Mouse (Mus musculus) intestine, embryonic 16.5 days (tissue): ENCODE measurements around the gene Atg5. TPM values are rescaled to one million over a fixed set of nuclear protein-coding genes. Genes with fewer than 3 reads are reported as not detected.

ENCODE experiments used
- ATAC-seq: fragments of 200-750 bp; cut with Nextera tagmentation; 2 replicates; pipeline ENCODE4 v1.8.0; 2017; ENCODE audit warnings: moderate TSS enrichment, moderate library complexity
- H3K27ac ChIP-seq: fragments of 300-500 bp; sonication (generic); 2 replicates; pipeline ENCODE4 v1.5.1; 2014; ENCODE audit warnings: mild to moderate bottlenecking, low read length
- H3K27me3 ChIP-seq: fragments of 300-500 bp; sonication (generic); replicated peaks from 2 replicates; pipeline ENCODE4 v1.6.1; 2014; ENCODE audit warnings: low read length, control low read depth, mixed read lengths; ENCODE audit not compliant: control insufficient read depth, insufficient read depth
- H3K36me3 ChIP-seq: fragments of 300-500 bp; sonication (generic); 2 replicates; pipeline ENCODE4 v1.6.1; 2014; ENCODE audit warnings: low read length, control low read depth; ENCODE audit not compliant: control insufficient read depth, insufficient read depth
- H3K4me1 ChIP-seq: fragments of 300-500 bp; sonication (generic); 2 replicates; pipeline ENCODE4 v1.6.1; 2014; ENCODE audit warnings: low read length, control low read depth, mixed read lengths; ENCODE audit not compliant: control insufficient read depth, insufficient read depth
- H3K4me2 ChIP-seq: fragments of 300-500 bp; sonication (generic); 2 replicates; pipeline ENCODE4 v1.6.1; 2014; ENCODE audit warnings: low read depth, low read length, control low read depth
- H3K4me3 ChIP-seq: fragments of 300-500 bp; sonication (generic); 2 replicates; pipeline ENCODE4 v1.5.1; 2014; ENCODE audit warnings: mild to moderate bottlenecking, low read length
- H3K9ac ChIP-seq: fragments of 300-500 bp; sonication (generic); 2 replicates; pipeline ENCODE4 v1.6.1; 2014; ENCODE audit warnings: low read depth, low read length
- H3K9me3 ChIP-seq: fragments of 300-500 bp; sonication (generic); 2 replicates; pipeline ENCODE4 v1.6.1; 2016; ENCODE audit warnings: low read length, control low read depth; ENCODE audit not compliant: control insufficient read depth
- WGBS: fragments of 180-500 bp; shearing (Covaris S2); extraction: QIAGEN DNeasy Blood & Tissue Kit; methylation state at CpG from one replicate; pipeline ENCODE4 v1.1.7; 2014; 5-methylcytosine and 5-hydroxymethylcytosine counted together
- polyA plus RNA-seq: library from polyadenylated mRNA; unstranded; fragments of >200 nt; fragmentation: Nextera tagmentation; extraction: Ambion mirVana; gene quantifications from 2 replicates; pipeline ENCODE4 v1.2.1, GENCODE M21; 2015

The Atg5 gene
- polyA plus RNA-seq, 1 experiment from 2014 or later: 52.6 TPM

- peak overlapping the region; percentile 33; the same call in 1 of the 2 replicates for H3K9ac ChIP-seq
- 54% methylated on average over 2 of the region's 2 CpGs for WGBS
These were observed 1.1 kb downstream of the Atg5 start for GRCm38 (mm10) chr10:44269211-44269610.

GRCm38 (mm10) chr10:44282323-44282722, 14.2 kb downstream of the Atg5 start:
- Histone ChIP-seq H3K36me3 (no peaks in the 10 kb centered on the region), H3K4me1 (no peaks in the 10 kb centered on the region), H3K4me2 (no peak overlapping the region), H3K9ac (no peak overlapping the region), H3K27ac (no peak overlapping the region), H3K27me3 (no peaks in the 10 kb centered on the region), H3K4me3 (no peak overlapping the region), H3K9me3 (no peaks in the 10 kb centered on the region)
- 89% methylated on average over 1 of the region's 1 CpGs for WGBS
- ATAC-seq: no peak

More at GRCm38 (mm10) chr10:44269211-44269610, 1.1 kb downstream of the Atg5 start:
- Histone ChIP-seq H3K27ac (no peak overlapping the region), H3K4me3 (peak overlapping the region; percentile 91), H3K4me2 (peak overlapping the region; percentile 60), H3K36me3 (no peaks in the 10 kb centered on the region), H3K27me3 (no peaks in the 10 kb centered on the region), H3K9me3 (no peaks in the 10 kb centered on the region), H3K4me1 (peaks cover 16% of the 10 kb centered on the region)
- no peak for ATAC-seq

- 57% methylated on average over 1 of the region's 1 CpGs for WGBS
- H3K27me3 ChIP-seq: no peaks in the 10 kb centered on the region
- no peak for ATAC-seq
These were observed 16.9 kb downstream of the Atg5 start for GRCm38 (mm10) chr10:44285106-44285505.

GRCm38 (mm10) chr10:44285935-44286334, 17.8 kb downstream of the Atg5 start:
- WGBS: 88% methylated on average over 4 of the region's 4 CpGs

More at GRCm38 (mm10) chr10:44285106-44285505, 16.9 kb downstream of the Atg5 start:
- H3K9me3 ChIP-seq: no peaks in the 10 kb centered on the region
- no peak overlapping the region for H3K27ac ChIP-seq
- no peaks in the 10 kb centered on the region for H3K36me3 ChIP-seq
- H3K4me1 ChIP-seq: no peaks in the 10 kb centered on the region
- H3K4me3 ChIP-seq: no peak overlapping the region
- H3K4me2 ChIP-seq: no peak overlapping the region
- H3K9ac ChIP-seq: no peak overlapping the region

GRCm38 (mm10) chr10:44290876-44291275, 22.7 kb downstream of the Atg5 start:
- Histone ChIP-seq H3K9me3 (no peaks in the 10 kb centered on the region), H3K27ac (no peak overlapping the region), H3K27me3 (no peaks in the 10 kb centered on the region), H3K9ac (no peak overlapping the region), H3K4me2 (no peak overlapping the region), H3K36me3 (no peaks in the 10 kb centered on the region), H3K4me3 (no peak overlapping the region), H3K4me1 (no peaks in the 10 kb centered on the region)
- WGBS: 98% methylated on average over 2 of the region's 2 CpGs
- no peak for ATAC-seq

More at GRCm38 (mm10) chr10:44285935-44286334, 17.8 kb downstream of the Atg5 start:
- ATAC-seq: no peak
- Histone ChIP-seq H3K4me2 (no peak overlapping the region), H3K4me1 (no peaks in the 10 kb centered on the region), H3K4me3 (no peak overlapping the region), H3K27me3 (no peaks in the 10 kb centered on the region), H3K27ac (no peak overlapping the region), H3K36me3 (no peaks in the 10 kb centered on the region), H3K9ac (no peak overlapping the region), H3K9me3 (no peaks in the 10 kb centered on the region)

GRCm38 (mm10) chr10:44292205-44292604, 24.0 kb downstream of the Atg5 start:
- Histone ChIP-seq H3K27ac (no peak overlapping the region), H3K4me3 (no peak overlapping the region), H3K4me1 (no peaks in the 10 kb centered on the region), H3K36me3 (no peaks in the 10 kb centered on the region), H3K27me3 (no peaks in the 10 kb centered on the region), H3K9me3 (no peaks in the 10 kb centered on the region), H3K9ac (no peak overlapping the region), H3K4me2 (no peak overlapping the region)
- WGBS: 59% methylated on average over 3 of the region's 3 CpGs
- no peak for ATAC-seq

GRCm38 (mm10) chr10:44299165-44299564, 31.0 kb downstream of the Atg5 start:
- Histone ChIP-seq H3K36me3 (peaks cover 4% of the 10 kb centered on the region; the same call in 1 of the 2 replicates), H3K27ac (no peak overlapping the region), H3K27me3 (no peaks in the 10 kb centered on the region), H3K4me2 (no peak overlapping the region), H3K9me3 (no peaks in the 10 kb centered on the region), H3K4me1 (no peaks in the 10 kb centered on the region), H3K9ac (no peak overlapping the region), H3K4me3 (no peak overlapping the region)
- ATAC-seq: no peak
- WGBS: 80% methylated on average over 9 of the region's 9 CpGs

- no peak overlapping the region for H3K4me3 ChIP-seq
- H3K4me2 ChIP-seq: no peak overlapping the region
- H3K4me1 ChIP-seq: no peaks in the 10 kb centered on the region
- no peak overlapping the region for H3K27ac ChIP-seq
- no peak overlapping the region for H3K9ac ChIP-seq
- no peak for ATAC-seq
- H3K36me3 ChIP-seq: peaks cover 4% of the 10 kb centered on the region; the same call in 1 of the 2 replicates
- H3K9me3 ChIP-seq: no peaks in the 10 kb centered on the region
- H3K27me3 ChIP-seq: no peaks in the 10 kb centered on the region
- 85% methylated on average over 4 of the region's 4 CpGs for WGBS
These were observed 31.9 kb downstream of the Atg5 start for GRCm38 (mm10) chr10:44300078-44300477.

- no peaks in the 10 kb centered on the region for H3K9me3 ChIP-seq
- peaks cover 4% of the 10 kb centered on the region; the same call in 1 of the 2 replicates for H3K36me3 ChIP-seq
- no peak overlapping the region for H3K4me3 ChIP-seq
- no peak overlapping the region for H3K27ac ChIP-seq
- no peak for ATAC-seq
- H3K4me2 ChIP-seq: no peak overlapping the region
- H3K4me1 ChIP-seq: no peaks in the 10 kb centered on the region
- H3K9ac ChIP-seq: no peak overlapping the region
- 91% methylated on average over 15 of the region's 15 CpGs for WGBS
- no peaks in the 10 kb centered on the region for H3K27me3 ChIP-seq
These were observed 35.6 kb downstream of the Atg5 start for GRCm38 (mm10) chr10:44303648-44304329.
